Mouse (Mus musculus) stomach, postnatal 0 days (tissue): Measurements from ENCODE around the gene Gm21988. TPM values are rescaled to one million over a fixed set of nuclear protein-coding genes. Genes with fewer than 3 reads are reported as not detected.

Source experiments
- ATAC-seq: fragments of 200-750 bp; cut with Nextera tagmentation; 2 replicates; pipeline ENCODE4 v1.8.0; 2017; ENCODE audit not compliant: low FRiP score, low TSS enrichment
- DNase-seq: peaks from one replicate; pipeline ENCODE4 v3.0.0-alpha.2; 2016; ENCODE audit warnings: low spot score
- H3K27ac ChIP-seq: fragments of 300-500 bp; sonication (generic); replicated peaks from 2 replicates; pipeline ENCODE4 v1.5.1; 2014; ENCODE audit warnings: mild to moderate bottlenecking, control low read depth
- H3K27me3 ChIP-seq: fragments of 300-500 bp; sonication (generic); 2 replicates; pipeline ENCODE4 v1.6.1; 2014; ENCODE audit warnings: low read length; ENCODE audit not compliant: control insufficient read depth, insufficient read depth
- H3K36me3 ChIP-seq: fragments of 300-500 bp; sonication (generic); 2 replicates; pipeline ENCODE4 v1.6.1; 2014; ENCODE audit warnings: low read length, mixed read lengths; ENCODE audit not compliant: control insufficient read depth, insufficient read depth
- H3K4me1 ChIP-seq: fragments of 300-500 bp; sonication (generic); replicated peaks from 2 replicates; pipeline ENCODE4 v1.6.1; 2014; ENCODE audit warnings: antibody characterized with exemption; ENCODE audit not compliant: control insufficient read depth, insufficient read depth
- H3K4me2 ChIP-seq: fragments of 300-500 bp; sonication (generic); replicated peaks from 2 replicates; pipeline ENCODE4 v1.6.1; 2014; ENCODE audit warnings: low read depth, mild to moderate bottlenecking, control low read depth, moderate library complexity
- H3K4me3 ChIP-seq: fragments of 300-500 bp; sonication (generic); 2 replicates; pipeline ENCODE4 v1.5.1; 2014; ENCODE audit warnings: low read depth, low read length, control low read depth
- H3K9ac ChIP-seq: fragments of 300-500 bp; sonication (generic); 2 replicates; pipeline ENCODE4 v1.6.1; 2014; ENCODE audit warnings: mild to moderate bottlenecking, low read length, control low read depth, mixed read lengths
- H3K9me3 ChIP-seq: fragments of 300-500 bp; sonication (generic); 2 replicates; pipeline ENCODE4 v1.6.1; 2016; ENCODE audit warnings: low read length; ENCODE audit not compliant: control insufficient read depth
- CTCF ChIP-seq: IDR thresholded peaks from 2 replicates; pipeline ENCODE4 v1.5.1; 2016; ENCODE audit warnings: antibody characterized with exemption, low read depth, mild to moderate bottlenecking, moderate library complexity
- EP300 ChIP-seq: optimal IDR thresholded peaks from 2 replicates; pipeline ENCODE3; 2016; ENCODE audit warnings: antibody characterized with exemption
- WGBS: fragments of 180-500 bp; shearing (Covaris S2); extraction: QIAGEN DNeasy Blood & Tissue Kit; methylation state at CpG from one replicate; pipeline ENCODE4 v1.1.7; 2014; 5-methylcytosine and 5-hydroxymethylcytosine counted together
- polyA plus RNA-seq: library from polyadenylated mRNA; unstranded; fragments of >200 nt; fragmentation: Nextera tagmentation; extraction: Ambion mirVana; gene quantifications from 2 replicates; pipeline ENCODE4 v1.2.1, GENCODE M21; 2015

Gm21988 gene
- polyA plus RNA-seq, 1 experiment from 2014 or later, result 10.1 TPM

- ATAC-seq, result peak; percentile 40
- no peak for TF ChIP-seq EP300
- TF ChIP-seq CTCF, result no peak
- no peak overlapping the region for H3K27ac ChIP-seq
- H3K4me1 ChIP-seq, result peaks cover 3% of the 10 kb centered on the region; the same call in 1 of the 2 replicates
- H3K4me2 ChIP-seq, result peak overlapping the region; percentile 58
- peak overlapping the region; percentile 41 for H3K9ac ChIP-seq
- no peak for DNase-seq
- H3K9me3 ChIP-seq, result no peaks in the 10 kb centered on the region
- H3K36me3 ChIP-seq, result no peaks in the 10 kb centered on the region
- H3K27me3 ChIP-seq, result peaks cover 3% of the 10 kb centered on the region; the same call in 1 of the 2 replicates
- H3K4me3 ChIP-seq, result peak overlapping the region; percentile 29
- 7% methylated on average over 23 of the region's 26 CpGs for WGBS
These were observed 25.9 kb downstream of the Gm21988 start for GRCm38 (mm10) chr11:70213736-70214135.

GRCm38 (mm10) chr11:70212896-70213295, 26.7 kb downstream of the Gm21988 start:
- peaks cover 3% of the 10 kb centered on the region; the same call in 1 of the 2 replicates for H3K4me1 ChIP-seq

GRCm38 (mm10) chr11:70212423-70212822, 27.2 kb downstream of the Gm21988 start, which contains the start of gene Slc16a11:
Gene Slc16a11 (plus strand): TSS chr11:70212752.
- Histone ChIP-seq H3K9me3 (no peaks in the 10 kb centered on the region), H3K27me3 (peaks cover 3% of the 10 kb centered on the region; the same call in 1 of the 2 replicates), H3K36me3 (no peaks in the 10 kb centered on the region), H3K4me3 (peak within 1 kb of the TSS; percentile 29), H3K4me1 (peaks cover 3% of the 10 kb centered on the region; the same call in 1 of the 2 replicates), H3K27ac (0 out of 2 replicates have a peak within 1 kb of the TSS, but pooled peaks have one; percentile 35), H3K4me2 (peak within 1 kb of the TSS; percentile 58), H3K9ac (no peak within 1 kb of the TSS)
- TF ChIP-seq CTCF (no peak), EP300 (no peak)
- ATAC-seq (no peak), DNase-seq (no peak)
- WGBS, result 48% methylated on average over 6 of the region's 6 CpGs

More at GRCm38 (mm10) chr11:70212896-70213295, 26.7 kb downstream of the Gm21988 start:
- Histone ChIP-seq H3K4me3 (no peak overlapping the region), H3K4me2 (peak overlapping the region; percentile 58; the same call in 1 of the 2 replicates), H3K27me3 (peaks cover 3% of the 10 kb centered on the region; the same call in 1 of the 2 replicates), H3K36me3 (no peaks in the 10 kb centered on the region), H3K27ac (0 out of 2 replicates have a peak overlapping the region, but pooled peaks have one; percentile 35), H3K9ac (no peak overlapping the region), H3K9me3 (no peaks in the 10 kb centered on the region)
- 11% methylated on average over 9 of the region's 9 CpGs for WGBS
- ATAC-seq, result no peak
- TF ChIP-seq EP300 (no peak), CTCF (peak; percentile 89)
- DNase-seq, result peak; percentile 86

- Histone ChIP-seq H3K27me3 (peaks cover 3% of the 10 kb centered on the region; the same call in 1 of the 2 replicates), H3K27ac (no peak overlapping the region), H3K9ac (no peak overlapping the region), H3K36me3 (no peaks in the 10 kb centered on the region), H3K4me2 (no peak overlapping the region), H3K4me3 (no peak overlapping the region), H3K4me1 (peaks cover 3% of the 10 kb centered on the region; the same call in 1 of the 2 replicates), H3K9me3 (no peaks in the 10 kb centered on the region)
- 79% methylated on average over 6 of the region's 6 CpGs for WGBS
- no peak for TF ChIP-seq EP300
- TF ChIP-seq CTCF, result no peak
- no peak for DNase-seq
- ATAC-seq, result no peak
These were observed 27.7 kb downstream of the Gm21988 start for GRCm38 (mm10) chr11:70211972-70212371.

GRCm38 (mm10) chr11:70210681-70211080, 28.9 kb downstream of the Gm21988 start:
- Histone ChIP-seq H3K4me3 (no peak overlapping the region), H3K9me3 (no peaks in the 10 kb centered on the region), H3K4me1 (peaks cover 3% of the 10 kb centered on the region; the same call in 1 of the 2 replicates), H3K4me2 (no peak overlapping the region), H3K36me3 (no peaks in the 10 kb centered on the region), H3K27ac (no peak overlapping the region), H3K27me3 (peaks cover 3% of the 10 kb centered on the region; the same call in 1 of the 2 replicates), H3K9ac (no peak overlapping the region)
- DNase-seq (no peak), ATAC-seq (no peak)
- TF ChIP-seq CTCF (no peak), EP300 (peak; percentile 67)
- WGBS, result 71% methylated on average over 2 of the region's 2 CpGs

- no peaks in the 10 kb centered on the region for H3K4me1 ChIP-seq
- no peak overlapping the region for H3K9ac ChIP-seq
- no peak for TF ChIP-seq CTCF
- TF ChIP-seq EP300, result no peak
- 68% methylated on average over 5 of the region's 5 CpGs for WGBS
- H3K36me3 ChIP-seq, result no peaks in the 10 kb centered on the region
- no peak overlapping the region for H3K27ac ChIP-seq
- H3K27me3 ChIP-seq, result no peaks in the 10 kb centered on the region
- no peak overlapping the region for H3K4me3 ChIP-seq
- peak; percentile 45; the same call in 1 of the 2 replicates for ATAC-seq
- H3K4me2 ChIP-seq, result no peak overlapping the region
- H3K9me3 ChIP-seq, result no peaks in the 10 kb centered on the region
- no peak for DNase-seq
These were observed 30.7 kb downstream of the Gm21988 start for GRCm38 (mm10) chr11:70208778-70209388.
